Mouse (Mus musculus) heart, adult 18-20 months (tissue): ENCODE measurements around the gene Limk1. TPM values are rescaled to one million over a fixed set of nuclear protein-coding genes. Genes with fewer than 3 reads are reported as not detected.
"Not testable (repeated sequence)": the region's sequence is repeated elsewhere in the genome, so short reads cannot be mapped to it uniquely, and the experiment has no call there.

Experiments
- DNase-seq, 2 experiments: peaks; one replicate each; pipeline ENCODE4 v3.0.0; 2021 to 2022; ENCODE audit warnings: mixed read lengths in 1 of 2
- total RNA-seq, 2 experiments: library from RNA; stranded (reverse); gene quantifications; 2 replicates each; pipeline ENCODE4 v1.2.3; 2021

Limk1 gene
- total RNA-seq, 2 experiments from 2014 or later: 4.3 to 5.1 TPM

DNA sequence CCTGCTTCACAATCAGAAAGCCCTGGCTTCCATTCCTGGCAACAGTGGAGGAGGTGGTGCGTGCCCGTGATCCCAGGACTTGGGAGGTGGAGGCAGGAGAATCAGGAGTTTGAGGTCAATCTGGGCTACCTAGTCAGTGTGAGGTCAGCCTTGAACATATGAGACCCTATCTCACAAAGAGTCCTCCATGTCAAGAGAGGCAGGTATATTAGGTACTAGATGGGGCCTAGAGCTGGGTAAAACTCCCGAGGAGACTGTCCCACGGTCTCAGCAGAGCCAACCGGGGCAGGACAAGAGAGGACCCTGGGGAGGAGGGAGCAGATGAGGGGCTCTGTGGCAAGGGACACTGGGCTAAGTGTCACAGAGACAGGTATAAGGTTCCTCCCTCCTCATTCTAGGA is 10.9 kb downstream of the Limk1 start:
- no peak for DNase-seq

DNA sequence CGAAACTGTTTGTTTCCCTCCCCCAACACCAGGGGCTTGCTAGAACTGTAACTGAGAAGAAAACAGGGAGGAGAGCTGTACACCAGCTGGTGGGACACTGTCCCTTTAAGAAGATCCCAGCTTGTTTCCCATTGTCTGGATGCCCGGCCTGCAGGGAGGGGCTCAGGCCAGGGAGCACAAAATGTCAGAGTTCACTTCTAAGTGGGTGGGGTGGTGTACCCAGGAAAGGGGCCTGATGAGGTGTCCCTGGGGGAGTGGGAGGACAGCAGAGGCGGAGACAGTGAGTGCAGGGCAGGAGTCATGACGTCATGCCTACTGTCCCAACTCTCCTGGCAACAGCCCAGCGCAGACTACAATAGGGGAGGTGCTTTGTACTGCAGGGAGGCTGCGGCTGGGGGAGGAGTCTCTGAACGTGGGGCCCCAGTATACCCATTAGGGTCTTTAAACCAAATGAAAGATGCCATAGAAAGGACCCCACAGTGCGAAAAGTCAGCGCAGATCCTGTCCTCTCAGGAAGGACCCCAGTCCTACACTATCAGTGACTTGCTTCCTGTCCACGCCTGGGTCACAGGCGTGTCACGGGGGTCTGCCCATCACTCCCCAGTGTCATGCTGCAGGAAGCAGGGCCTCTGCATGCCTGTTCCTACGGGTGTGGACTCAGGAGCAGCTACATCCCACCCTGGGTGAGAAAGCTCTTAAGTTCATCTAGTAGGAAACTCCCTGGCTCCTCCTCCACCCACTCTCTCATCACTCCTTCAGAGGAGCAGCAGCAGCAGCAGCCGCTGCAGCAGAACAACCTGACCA is 12.2 kb downstream of the Limk1 start:
- DNase-seq: peak; percentile 94 to 95

DNA sequence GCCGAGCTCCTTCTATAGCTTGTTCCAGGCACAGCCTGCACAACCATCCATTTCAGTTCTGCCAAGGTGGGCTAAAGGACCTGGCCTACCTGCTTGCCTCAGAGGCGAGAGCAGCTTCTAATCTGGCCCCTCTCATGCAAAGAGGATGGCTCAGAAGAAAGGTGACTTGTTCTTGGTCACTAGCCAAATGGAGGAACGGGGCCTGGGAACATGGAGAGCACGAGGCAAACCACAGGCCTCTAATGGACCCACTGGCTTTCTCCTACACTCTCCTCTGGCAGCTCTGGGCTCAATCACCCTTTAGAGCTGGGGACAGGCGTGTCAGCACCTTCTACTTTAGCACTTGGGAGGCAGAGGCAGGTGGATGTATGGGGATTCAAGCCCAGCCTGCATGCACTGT is 13.4 kb downstream of the Limk1 start:
- DNase-seq: no peak

DNA sequence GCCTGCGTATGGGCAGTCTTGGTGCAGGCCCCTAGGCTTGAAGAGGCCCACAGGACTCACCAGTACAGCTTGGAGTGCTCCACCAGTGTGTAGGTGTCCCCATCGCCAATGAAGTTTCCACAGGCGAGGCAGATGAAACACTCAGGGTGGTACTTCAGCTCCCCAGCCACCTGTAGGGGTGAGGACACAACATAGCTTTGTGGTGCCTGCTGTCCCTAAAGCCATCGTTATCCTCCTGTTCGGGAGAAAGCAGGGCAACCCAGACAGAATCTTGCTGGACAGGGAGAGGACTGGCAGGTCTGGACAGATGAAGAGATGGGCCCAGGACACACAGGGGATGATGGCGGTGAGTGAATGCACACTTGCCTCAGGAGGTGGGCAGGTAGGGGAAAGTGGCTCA is 15.8 kb downstream of the Limk1 start:
- DNase-seq: no peak

DNA sequence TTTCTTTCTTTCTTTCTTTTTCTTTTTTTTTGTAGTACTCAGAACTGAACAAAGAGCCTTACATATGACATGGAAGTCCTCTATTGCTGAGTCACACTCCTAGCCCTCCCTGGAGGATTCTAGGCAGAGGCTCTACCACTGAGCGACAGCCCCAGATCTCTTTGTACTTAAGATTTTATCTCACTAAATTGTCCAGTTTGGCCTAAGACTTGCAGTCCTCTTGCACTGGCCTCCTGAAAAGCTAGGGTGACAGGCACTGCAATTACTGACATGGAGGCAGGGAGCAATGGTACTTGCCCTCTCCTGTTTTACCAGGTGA is 16.2 kb downstream of the Limk1 start:
- DNase-seq: no peak

DNA sequence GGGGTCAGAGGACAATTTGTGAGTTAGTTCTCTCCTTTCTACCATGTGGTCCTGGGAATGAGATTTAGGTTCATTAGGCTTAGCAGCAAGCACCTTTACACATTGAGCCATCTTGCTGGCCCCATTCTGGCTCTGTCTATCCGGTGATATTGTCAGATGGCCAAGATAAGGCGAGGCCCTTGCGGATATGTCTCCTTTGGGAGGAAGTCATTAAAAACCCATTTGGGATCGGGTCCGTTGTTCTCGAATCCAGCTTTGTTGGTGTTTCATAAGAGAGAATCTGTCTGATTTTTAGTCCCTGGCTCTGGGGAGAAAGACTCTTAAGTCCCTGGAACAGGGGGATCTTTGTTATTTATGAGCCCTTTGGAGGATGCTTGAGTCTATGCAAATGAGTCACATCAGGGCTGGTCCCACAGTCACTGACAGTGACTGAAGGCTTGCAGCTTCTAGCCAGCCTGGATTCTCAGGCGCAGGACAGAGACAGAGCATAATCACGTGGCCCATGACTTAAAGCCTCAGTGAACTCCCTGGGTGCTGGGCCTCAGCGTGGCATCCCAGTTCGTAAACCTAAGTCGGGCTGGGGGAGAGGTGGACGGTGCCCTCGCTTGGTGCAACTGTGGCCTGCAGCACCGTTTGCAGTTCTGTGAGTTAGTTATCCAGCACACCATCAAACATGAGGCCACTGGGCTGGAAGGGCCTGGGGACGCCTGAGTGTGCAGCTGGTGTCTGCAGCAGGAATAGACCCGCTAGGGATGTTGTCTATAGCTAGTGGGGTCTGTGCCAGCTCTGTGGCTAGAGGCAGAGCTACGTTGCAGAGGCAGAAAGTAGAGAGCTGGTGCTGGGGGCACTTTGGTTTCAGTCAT is 16.8 kb downstream of the Limk1 start:
- peak in 1 of 2 experiments; percentile 54 for DNase-seq

DNA sequence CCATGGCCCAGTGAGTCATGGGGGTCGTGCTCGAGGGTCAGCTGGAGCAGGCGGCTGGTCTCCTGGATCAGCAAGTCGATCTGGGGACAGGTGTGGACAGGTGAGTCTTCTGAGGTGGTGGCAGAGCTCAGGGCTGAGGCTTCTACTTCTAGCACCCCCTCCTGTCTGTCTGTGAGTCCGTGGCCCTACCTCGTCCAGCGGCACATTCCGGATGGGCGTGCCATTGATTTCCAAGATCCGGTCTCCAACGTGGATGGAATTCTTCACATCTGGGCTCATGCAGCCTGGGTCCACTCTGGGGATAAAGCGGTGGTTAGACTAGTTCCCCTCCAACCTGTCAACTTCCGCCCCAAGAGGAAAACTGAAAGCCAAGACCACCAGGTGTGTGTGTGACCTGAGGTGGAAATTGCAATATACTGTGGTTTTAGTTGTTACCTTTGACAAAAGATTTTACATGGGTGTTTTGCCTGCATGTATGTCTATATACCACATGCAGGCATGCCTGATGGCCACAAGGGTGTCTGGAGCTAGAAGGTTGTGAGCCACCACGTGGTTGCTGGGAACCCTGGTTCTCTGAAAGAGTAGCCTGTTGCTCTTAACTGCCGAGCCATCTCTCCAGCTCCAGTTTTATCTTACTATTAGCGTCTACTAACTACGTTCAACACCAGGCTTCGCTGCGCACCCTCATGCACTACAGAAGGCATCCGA is 19.2 kb downstream of the Limk1 start:
- DNase-seq: no peak

DNA sequence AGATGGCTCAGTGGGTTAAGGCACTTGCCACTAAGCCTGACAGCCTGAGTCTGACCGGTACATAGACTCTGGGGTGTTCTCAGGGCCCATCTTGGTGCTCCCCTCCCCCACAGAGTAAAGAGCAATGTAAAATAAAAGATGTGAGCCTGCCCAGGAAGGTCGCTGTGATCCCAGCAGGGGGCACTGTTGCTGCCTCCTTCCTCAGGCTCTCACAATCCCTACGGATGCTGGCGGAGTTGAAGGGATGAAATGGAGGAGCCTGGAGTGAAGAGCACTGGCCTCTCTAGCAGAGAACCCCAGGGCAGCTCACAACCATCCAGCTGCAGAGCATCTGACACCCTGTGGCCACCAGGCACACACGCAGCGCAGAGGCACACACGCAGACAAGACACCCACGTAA is 19.9 kb downstream of the Limk1 start:
- no peak for DNase-seq

DNA sequence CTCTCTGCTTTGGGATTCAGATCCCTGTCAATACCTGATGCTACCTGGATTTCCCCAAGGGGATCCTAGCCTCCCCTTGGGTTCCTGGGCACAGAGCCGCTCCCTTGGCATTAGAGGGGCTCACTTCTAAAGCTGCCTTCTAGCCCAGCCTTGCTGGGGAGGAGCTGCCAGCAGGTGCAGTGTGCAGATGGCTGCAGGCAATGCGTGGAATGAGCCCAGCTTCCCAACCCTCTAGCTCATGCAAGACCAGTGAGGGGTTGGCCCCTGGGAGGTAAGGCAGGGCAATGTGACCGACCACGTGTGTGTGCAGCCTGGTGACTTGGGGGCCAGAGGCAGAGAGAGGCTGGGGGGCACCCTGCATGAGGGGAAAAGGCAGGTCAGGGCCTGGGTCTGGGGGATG is 31.7 kb downstream of the Limk1 start:
- DNase-seq: no peak

DNA sequence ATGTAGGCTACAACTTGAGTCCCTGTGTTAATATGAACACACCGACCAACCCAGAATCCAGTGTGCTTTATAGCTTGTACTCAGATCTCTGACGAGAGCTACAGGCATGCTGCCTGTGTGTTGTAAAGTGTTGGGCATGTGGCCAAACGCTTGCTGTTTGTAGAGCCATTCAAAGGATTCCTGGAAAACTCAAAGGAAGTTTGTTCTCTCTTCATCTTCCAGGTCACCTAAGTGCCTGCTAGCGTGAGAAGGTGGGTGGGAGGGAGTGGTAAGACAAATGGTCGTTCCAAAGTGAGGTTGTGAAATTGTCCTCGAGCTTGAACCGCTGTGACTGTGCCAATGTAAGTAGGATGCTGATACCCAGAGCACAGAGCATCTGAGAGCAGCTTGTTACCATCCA is 36.4 kb downstream of the Limk1 start:
- no peak for DNase-seq

DNA sequence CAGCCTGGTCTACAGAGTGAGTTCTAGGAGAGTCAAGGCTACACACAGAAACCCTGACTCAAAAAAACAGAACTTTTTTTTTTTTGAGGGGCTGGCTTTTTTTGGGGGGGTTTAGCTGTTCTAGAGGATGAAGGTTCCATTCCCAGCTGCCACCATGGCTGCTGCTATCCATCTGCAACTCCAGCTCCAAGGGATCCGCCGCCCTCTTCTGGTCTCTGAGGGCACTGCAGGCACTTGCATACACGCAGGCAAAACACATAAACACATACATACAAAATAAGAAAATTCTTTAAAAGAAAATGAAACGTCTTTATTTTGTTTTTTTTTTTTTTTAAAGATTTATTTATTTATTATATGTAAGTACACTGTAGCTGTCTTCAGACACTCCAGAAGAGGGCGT is 37.5 kb downstream of the Limk1 start:
- DNase-seq: peak; percentile 34 to 68

DNA sequence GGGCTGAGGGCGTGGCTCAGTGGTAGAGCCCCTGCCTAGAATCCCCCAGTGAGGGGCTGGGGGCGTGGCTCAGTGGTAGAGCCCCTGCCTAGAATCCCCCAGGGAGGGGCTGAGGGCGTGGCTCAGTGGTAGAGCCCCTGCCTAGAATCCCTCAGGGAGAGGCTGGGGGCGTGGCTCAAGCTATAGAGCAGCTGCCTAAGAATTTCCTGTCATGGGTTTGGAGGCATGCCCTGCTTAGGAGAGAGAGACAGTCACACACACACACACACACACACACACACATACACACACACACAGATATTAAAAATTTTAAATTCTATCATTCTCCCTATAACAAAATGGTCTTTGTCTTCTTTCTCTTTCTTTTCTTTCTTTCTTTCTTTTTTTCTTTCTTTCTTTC is 39.4 kb downstream of the Limk1 start:
- not testable (repeated sequence) for DNase-seq

DNA sequence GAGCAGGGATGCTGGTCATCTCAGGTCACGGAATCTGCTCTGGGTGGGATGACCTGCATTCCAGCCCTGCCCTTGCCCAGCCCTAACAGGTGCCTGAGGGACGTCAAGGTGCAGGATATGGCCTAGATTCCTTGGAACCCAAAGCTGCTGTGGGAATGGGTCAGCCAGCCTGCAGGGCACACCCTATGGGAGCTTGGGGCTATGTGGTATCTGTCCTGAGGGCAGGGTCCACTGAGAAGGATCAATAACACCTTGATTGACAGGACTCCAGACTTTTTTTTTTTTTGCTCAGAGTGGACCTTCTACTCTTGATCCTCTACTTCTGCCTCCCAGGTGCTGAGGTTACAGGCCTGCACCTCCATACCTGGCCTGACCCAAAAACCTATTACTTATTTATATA is 41.0 kb downstream of the Limk1 start:
- DNase-seq: no peak

DNA sequence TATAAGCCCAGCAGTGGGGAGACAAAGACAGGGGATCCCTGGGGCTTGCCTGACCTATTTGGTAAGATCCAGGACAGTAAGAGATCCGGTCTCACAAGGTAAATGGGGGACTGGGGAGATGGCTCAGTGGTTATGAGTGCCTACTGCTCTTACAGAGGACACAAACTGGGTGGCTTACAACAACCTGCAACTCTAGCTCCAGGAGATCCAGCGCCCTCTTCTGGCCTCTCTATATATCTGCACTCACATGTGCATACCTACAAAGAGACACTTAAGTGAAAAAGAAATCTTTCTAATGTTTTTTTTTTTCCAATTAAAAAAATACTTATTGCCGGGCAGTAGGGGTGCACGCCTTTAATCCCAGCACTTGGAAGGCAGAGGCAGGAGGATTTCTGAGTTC is 41.9 kb downstream of the Limk1 start:
- DNase-seq: no peak

DNA sequence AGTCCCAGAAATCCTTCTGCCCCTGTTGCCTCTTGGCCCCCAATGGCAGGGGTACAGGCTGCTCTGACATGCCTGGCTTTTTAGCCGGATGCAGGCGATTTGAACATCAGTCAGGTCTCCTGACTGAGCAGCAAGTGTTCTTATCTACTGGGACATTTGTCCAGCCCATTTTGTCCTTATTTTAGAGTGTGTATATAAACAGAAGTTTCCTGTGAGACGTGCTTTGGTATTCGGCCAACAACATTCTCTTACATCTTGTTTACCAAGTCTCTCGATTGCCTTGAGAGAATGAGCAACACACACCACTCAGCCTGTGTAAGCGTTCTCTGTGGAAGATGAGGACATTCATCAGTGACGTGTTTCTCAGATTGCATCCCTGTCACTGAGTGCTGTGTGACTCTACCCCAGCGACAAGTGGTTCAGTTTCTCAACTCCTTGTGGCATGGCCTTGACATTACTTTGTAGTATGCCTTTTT is 43.7 kb downstream of the Limk1 start:
- DNase-seq: peak; percentile 53 to 82

DNA sequence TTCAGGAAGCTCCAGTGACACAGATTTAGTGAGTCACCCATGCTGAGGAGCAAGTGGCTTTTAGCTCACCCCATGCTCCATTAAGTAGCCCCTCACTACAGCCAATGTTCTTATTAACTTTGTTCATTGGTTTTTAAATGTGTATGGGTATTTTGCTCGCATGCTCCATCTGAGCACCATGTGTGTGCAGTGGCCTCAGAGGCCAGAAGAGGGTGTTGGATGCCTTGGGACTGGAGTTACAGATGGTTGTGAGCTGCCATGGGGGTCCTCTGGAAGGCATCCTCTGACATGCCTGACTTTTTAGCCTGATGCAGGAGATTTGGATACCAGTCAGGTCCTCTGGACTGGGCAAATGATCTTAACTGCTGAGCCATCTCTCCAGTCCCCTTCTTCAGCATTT is 44.3 kb downstream of the Limk1 start:
- no peak for DNase-seq

DNA sequence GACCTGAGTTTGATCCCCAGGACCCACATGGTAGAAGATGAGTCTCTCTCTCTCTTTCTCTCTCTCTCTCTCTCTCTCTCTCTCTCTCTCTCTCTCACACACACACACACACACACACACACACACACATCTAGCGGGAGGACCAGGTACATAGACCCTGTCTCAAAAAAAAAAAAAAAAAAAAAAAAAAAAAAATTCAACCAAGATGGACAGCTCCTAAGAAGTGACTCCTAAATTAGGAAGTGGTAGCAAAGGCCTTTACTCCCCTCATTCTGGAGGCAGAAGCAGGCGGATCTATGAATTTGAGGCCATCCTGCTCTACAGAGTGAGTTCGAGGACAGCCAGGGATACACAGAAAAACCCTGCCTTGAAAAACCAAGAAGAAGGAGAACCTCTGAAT is 48.0 kb downstream of the Limk1 start:
- DNase-seq: no peak

DNA sequence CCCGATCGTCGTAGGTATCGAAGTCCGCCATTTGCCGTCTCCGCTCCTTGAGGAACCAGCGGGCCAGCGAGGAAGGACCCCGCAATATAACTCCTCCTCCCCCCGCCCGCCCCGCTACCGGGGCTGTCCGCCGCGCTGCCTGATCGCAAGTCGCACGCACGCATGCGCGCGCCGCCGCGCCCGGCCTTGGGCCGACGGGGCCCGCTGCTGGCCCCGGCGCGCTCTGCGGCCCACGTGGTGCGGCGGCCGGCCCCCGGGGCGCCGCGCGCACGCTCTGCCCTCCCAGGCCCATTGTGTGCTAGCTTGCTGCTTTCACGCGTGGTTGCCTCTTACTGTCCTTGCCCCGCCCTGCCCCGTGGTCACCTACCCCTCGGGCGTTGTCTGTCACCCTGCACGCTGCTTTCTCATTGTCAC is 49.1 kb downstream of the Limk1 start, which contains the start of gene Eif4h:
TSS of gene Eif4h (minus strand) at position 222 of the 414 bp plus-strand sequence.
- peak; percentile 96 to 98 for DNase-seq

DNA sequence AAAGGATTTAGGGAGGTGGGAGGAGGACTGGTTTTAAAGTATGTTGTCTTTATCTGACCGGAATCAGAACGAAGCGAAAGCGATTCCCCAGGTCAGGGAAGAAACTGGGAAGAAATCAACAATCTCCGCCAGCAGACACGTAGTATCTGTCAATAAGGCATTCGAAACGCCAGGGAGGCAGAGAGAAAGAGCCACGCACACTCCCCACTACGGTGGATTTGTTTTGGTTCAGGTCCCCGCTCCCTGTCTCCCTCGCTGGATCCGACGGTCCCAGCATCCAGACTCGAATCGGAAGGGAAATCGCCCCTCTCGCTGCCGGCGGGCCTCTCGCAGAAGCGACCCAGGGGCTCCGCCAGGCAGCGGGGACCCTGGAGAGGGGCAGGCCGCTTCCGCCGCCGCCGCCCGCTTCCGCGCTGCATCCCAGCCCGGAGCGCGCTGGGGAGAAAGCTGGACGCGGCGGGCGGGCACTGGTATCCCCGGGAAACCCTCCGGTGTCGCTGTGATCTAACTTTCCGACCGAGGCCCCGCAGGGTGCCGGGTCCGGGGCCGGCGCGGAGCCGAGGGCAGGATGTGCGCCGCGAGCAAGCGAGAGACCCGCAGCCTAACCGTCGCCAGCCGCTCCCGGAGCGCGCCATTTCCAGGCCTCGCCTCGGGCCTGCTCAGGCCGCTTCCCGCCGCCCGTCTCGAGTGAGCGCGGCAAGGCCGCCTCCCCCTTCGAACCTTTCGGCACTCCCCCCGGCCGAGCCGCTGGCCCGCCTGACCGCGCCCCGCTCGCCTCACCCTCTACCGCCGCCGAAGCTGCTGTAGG is 49.7 kb downstream of the Limk1 start:
- DNase-seq: no peak

DNA sequence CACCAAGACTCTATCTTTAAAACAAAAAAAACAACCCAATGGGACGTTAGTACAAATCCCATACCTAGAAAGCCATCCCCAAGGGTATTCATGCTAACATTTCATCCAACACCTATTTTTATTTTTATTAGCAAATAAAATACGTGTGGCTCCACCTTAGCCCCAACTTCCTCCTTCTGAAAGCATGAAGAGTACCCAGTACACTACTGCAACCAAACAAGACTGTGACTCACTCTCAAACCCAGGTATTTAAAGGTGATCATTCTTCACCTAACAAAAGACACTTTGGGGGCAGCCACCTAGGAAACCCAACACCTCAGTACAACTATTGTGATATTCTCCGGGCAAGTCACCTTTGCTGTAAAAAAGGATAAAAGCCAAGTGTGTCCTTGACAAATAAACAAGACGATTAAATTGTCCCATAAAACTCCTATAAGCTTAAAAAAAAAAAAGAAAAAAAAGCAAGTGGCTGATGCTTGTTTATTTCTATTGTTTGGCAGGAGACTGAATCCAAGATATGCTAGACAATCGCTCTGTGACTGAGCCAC is 50.5 kb downstream of the Limk1 start:
- DNase-seq: no peak

DNA sequence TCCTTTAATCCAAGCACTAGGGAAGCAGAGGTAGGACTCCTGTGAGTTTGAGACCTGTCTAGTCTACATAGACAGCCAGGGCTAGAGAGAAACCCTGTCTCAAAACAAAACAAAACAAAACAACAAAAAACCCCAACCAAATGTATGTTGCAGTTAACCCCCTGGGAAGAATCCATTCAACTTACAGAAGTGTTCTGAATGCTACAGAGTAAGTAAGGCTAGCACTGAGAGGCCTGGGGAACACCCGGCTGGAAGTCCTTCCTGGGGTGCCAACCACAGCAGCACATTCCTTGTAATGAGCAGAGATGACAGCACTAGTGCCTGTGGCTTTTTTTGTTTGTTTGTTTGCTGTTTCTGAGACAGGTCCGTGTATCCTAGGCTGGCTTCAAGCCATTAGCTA is 55.6 kb downstream of the Limk1 start:
- DNase-seq: no peak

DNA sequence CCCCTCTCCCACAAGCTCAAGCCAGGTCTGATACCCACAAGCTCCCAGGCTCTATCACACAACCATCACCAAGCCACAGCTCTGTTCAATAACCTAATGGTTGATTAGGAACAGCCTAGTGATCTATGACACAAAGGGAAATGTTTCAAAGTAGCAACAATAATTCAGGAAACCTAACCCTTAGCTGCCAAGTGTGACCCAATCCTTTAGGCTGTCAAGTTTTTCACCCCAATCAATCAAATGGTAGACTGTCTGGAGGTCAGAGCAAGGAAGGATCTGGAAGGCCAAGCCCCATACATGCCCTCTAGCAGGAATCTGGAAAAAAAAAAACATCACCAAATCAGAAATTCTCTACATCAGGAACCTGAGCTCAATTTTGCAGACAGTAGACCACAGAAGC is 57.6 kb downstream of the Limk1 start:
- DNase-seq: no peak
